Mouse (Mus musculus): ENCODE measurements around the gene Acin1. TPM values are rescaled to one million over a fixed set of nuclear protein-coding genes. Genes with fewer than 3 reads are reported as not detected.
"Not testable (repeated sequence)": the region's sequence is repeated elsewhere in the genome, so short reads cannot be mapped to it uniquely, and the experiment has no call there.

Gene Acin1
- polyA plus RNA-seq, 1 experiment = 107 TPM

DNA sequence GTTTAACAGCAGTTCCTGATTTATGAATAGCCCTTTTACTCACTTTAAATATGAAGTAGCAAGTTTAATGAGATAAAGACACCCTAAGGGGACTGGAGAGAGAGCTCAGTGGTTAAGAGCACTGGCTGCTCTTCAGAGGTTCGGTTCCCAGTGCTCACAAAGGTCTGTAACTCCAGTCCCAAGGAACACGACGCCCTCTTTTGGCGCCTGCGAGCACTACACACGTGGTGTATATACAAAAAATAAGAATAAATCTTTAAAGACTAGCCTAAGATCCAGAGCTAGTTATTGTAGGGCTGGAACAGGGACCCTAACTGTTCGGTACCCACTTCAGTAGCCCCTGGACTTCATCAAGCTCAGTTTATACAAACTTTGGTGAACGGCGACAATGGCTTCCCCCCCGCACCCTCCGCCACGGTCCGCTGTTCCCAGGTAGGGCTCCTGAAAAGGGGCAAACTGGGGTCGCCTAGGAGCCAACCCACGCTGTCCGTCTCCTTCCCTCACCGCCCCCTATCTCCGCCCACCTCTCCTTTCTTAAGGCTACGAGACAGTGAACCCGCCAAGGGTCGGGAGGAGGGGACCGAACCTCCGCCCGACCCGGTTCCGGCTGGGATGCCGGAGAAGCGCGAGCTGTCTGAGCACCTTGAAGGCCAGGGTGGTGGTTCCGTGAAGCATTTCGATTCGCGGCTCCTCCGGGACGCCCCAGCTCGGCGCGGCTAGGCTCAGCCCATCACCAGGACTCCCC, 69.4 kb downstream of the Acin1 start:
- H3K36me3 ChIP-seq (ENCODE audit: control insufficient read depth, insufficient read depth) = peaks cover 30% of the 10 kb centered on the region
- peaks cover 33% of the 10 kb centered on the region for H3K79me2 ChIP-seq (ENCODE audit: control insufficient read depth, insufficient read depth)
- no peaks in the 10 kb centered on the region for H3K27me3 ChIP-seq (ENCODE audit: control insufficient read depth, insufficient read depth, insufficient read length)
- TF ChIP-seq MYOG (IDR thresholded peaks at IDR 0.05; ENCODE audit: control insufficient read depth, extremely low read depth, insufficient read length) = no peak
- TF ChIP-seq FOSL1 (IDR thresholded peaks at IDR 0.05; ENCODE audit: insufficient read depth, low read length, poor library complexity, severe bottlenecking) = no peak
- TF ChIP-seq USF1 (IDR thresholded peaks at IDR 0.05; ENCODE audit: low read depth) = no peak
- no peak for TF ChIP-seq MAX (IDR thresholded peaks at IDR 0.05)
- no peak for TF ChIP-seq CTCF (IDR thresholded peaks at IDR 0.05; ENCODE audit: control insufficient read depth, insufficient read depth, insufficient read length)
- no peak for TF ChIP-seq CEBPB (IDR thresholded peaks at IDR 0.05; ENCODE audit: low read depth)
- TF ChIP-seq MYOD1 (IDR thresholded peaks at IDR 0.05; ENCODE audit: control insufficient read depth, insufficient read length, low read depth) = no peak
- H3K79me3 ChIP-seq (ENCODE audit: low read depth) = peaks cover 22% of the 10 kb centered on the region
- peak overlapping the region; percentile 77 for H3ac ChIP-seq (ENCODE audit: control insufficient read depth, insufficient read length, low read depth)
- peak overlapping the region; percentile 53 for H3K4me3 ChIP-seq (ENCODE audit: insufficient read depth, poor library complexity, severe bottlenecking)

DNA sequence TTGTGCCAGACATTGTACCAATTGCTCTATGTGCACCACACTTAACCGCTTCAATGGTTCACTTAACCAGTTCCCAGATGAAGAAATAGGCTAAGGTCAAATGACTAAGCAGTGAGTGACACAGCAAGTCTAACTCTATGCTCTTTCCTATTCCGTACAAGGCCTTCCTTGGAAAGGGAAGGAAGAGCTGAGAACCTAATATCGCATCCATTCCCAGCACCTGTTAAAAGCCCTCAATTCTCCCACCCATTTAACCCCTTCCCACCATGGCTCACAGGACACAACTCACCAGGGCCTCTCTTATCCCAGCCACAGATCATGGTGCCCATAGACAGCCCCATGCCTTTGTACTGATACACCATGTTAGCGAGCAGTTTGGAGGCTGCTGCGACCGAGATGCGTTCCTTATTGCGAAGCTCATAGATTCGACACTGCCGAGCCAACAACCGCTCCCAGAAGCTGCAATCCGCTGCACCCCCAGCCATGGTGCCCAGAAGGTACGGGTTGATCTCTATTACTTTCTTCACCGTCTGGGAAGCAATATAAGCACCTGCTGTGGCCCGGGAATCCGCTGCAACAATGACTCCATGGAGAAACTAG, 70.4 kb downstream of the Acin1 start:
- Histone ChIP-seq H3K79me2 (ENCODE audit: control insufficient read depth, insufficient read depth) (peaks cover 33% of the 10 kb centered on the region), H3K27me3 (ENCODE audit: control insufficient read depth, insufficient read depth, insufficient read length) (no peaks in the 10 kb centered on the region), H3ac (ENCODE audit: control insufficient read depth, insufficient read length, low read depth) (no peak overlapping the region), H3K4me3 (ENCODE audit: insufficient read depth, poor library complexity, severe bottlenecking) (no peak overlapping the region), H3K79me3 (ENCODE audit: low read depth) (peaks cover 22% of the 10 kb centered on the region), H3K36me3 (ENCODE audit: control insufficient read depth, insufficient read depth) (peaks cover 39% of the 10 kb centered on the region)
- TF ChIP-seq FOSL1 (IDR thresholded peaks at IDR 0.05; ENCODE audit: insufficient read depth, low read length, poor library complexity, severe bottlenecking) (no peak), CTCF (IDR thresholded peaks at IDR 0.05; ENCODE audit: control insufficient read depth, insufficient read depth, insufficient read length) (no peak), MYOG (IDR thresholded peaks at IDR 0.05; ENCODE audit: control insufficient read depth, extremely low read depth, insufficient read length) (no peak), MAX (IDR thresholded peaks at IDR 0.05) (no peak), MYOD1 (IDR thresholded peaks at IDR 0.05; ENCODE audit: control insufficient read depth, insufficient read length, low read depth) (no peak), USF1 (IDR thresholded peaks at IDR 0.05; ENCODE audit: low read depth) (no peak), CEBPB (IDR thresholded peaks at IDR 0.05; ENCODE audit: low read depth) (no peak)

DNA sequence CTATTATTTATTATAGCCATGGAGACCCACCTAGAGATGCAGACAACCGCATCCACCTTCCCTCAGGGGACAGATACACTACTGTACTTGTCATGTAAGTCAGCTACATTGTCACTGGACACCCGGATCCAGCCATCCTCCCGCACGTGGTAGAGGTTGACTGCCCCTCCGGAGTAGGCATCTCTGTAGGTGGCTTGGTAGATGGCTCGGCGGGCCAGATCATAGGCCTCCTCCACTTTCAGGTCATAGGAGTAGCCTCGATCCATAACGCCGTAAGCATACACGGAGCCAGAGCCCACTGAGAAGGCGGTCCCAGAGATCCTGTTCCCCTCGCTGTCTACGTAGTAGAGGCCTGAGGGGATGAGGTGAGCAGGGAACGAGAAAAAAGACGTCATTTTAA, 72.6 kb downstream of the Acin1 start:
- Histone ChIP-seq H3K79me2 (ENCODE audit: control insufficient read depth, insufficient read depth) (peaks cover 33% of the 10 kb centered on the region), H3K79me3 (ENCODE audit: low read depth) (peaks cover 22% of the 10 kb centered on the region), H3K36me3 (ENCODE audit: control insufficient read depth, insufficient read depth) (peaks cover 46% of the 10 kb centered on the region)
- not testable (repeated sequence) for H3ac ChIP-seq (ENCODE audit: control insufficient read depth, insufficient read length, low read depth); H3K27me3 ChIP-seq (ENCODE audit: control insufficient read depth, insufficient read depth, insufficient read length); H3K4me3 ChIP-seq (ENCODE audit: insufficient read depth, poor library complexity, severe bottlenecking)

DNA sequence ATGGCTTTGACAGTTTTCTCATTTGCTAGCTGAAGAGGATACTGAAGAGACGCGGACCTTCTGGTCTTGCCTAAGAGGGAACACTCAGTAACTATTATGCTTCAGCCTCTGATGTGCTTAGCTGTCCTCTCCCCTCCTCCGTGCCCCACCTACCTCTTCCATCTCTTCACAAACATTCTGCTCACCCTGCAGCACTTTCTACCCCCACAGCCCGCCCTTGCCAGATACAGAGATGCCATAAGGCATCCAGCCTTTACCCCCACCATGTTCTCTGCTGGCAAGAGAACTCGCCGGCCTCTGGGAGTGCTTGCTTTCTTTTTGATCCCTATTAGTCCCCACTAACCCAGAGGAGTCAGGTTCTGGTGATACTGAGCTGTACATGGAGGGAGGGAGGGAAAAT, 76.1 kb downstream of the Acin1 start:
- Histone ChIP-seq H3K36me3 (ENCODE audit: control insufficient read depth, insufficient read depth) (peaks cover 40% of the 10 kb centered on the region), H3K4me3 (ENCODE audit: insufficient read depth, poor library complexity, severe bottlenecking) (no peak overlapping the region), H3ac (ENCODE audit: control insufficient read depth, insufficient read length, low read depth) (no peak overlapping the region), H3K79me2 (ENCODE audit: control insufficient read depth, insufficient read depth) (peaks cover 13% of the 10 kb centered on the region), H3K79me3 (ENCODE audit: low read depth) (peaks cover 10% of the 10 kb centered on the region), H3K27me3 (ENCODE audit: control insufficient read depth, insufficient read depth, insufficient read length) (no peaks in the 10 kb centered on the region)
- TF ChIP-seq MAX (IDR thresholded peaks at IDR 0.05) = no peak
- TF ChIP-seq CEBPB (IDR thresholded peaks at IDR 0.05; ENCODE audit: low read depth) = no peak
- no peak for TF ChIP-seq CTCF (IDR thresholded peaks at IDR 0.05; ENCODE audit: control insufficient read depth, insufficient read depth, insufficient read length)
- no peak for TF ChIP-seq FOSL1 (IDR thresholded peaks at IDR 0.05; ENCODE audit: insufficient read depth, low read length, poor library complexity, severe bottlenecking)
- no peak for TF ChIP-seq USF1 (IDR thresholded peaks at IDR 0.05; ENCODE audit: low read depth)
- TF ChIP-seq MYOG (IDR thresholded peaks at IDR 0.05; ENCODE audit: control insufficient read depth, extremely low read depth, insufficient read length) = no peak
- no peak for TF ChIP-seq MYOD1 (IDR thresholded peaks at IDR 0.05; ENCODE audit: control insufficient read depth, insufficient read length, low read depth)

GRCm38 (mm10) chr14:54609962-54610361, 76.8 kb downstream of the Acin1 start:
- H3K79me3 ChIP-seq (ENCODE audit: low read depth) = peaks cover 4% of the 10 kb centered on the region
- H3K36me3 ChIP-seq (ENCODE audit: control insufficient read depth, insufficient read depth) = peaks cover 34% of the 10 kb centered on the region
- H3ac ChIP-seq (ENCODE audit: control insufficient read depth, insufficient read length, low read depth) = no peak overlapping the region
- H3K79me2 ChIP-seq (ENCODE audit: control insufficient read depth, insufficient read depth) = peaks cover 6% of the 10 kb centered on the region
- H3K4me3 ChIP-seq (ENCODE audit: insufficient read depth, poor library complexity, severe bottlenecking) = no peak overlapping the region
- H3K27me3 ChIP-seq (ENCODE audit: control insufficient read depth, insufficient read depth, insufficient read length) = no peaks in the 10 kb centered on the region
- TF ChIP-seq MAX (IDR thresholded peaks at IDR 0.05) = no peak
- TF ChIP-seq FOSL1 (IDR thresholded peaks at IDR 0.05; ENCODE audit: insufficient read depth, low read length, poor library complexity, severe bottlenecking) = no peak
- TF ChIP-seq CEBPB (IDR thresholded peaks at IDR 0.05; ENCODE audit: low read depth) = no peak
- TF ChIP-seq USF1 (IDR thresholded peaks at IDR 0.05; ENCODE audit: low read depth) = no peak
- TF ChIP-seq CTCF (IDR thresholded peaks at IDR 0.05; ENCODE audit: control insufficient read depth, insufficient read depth, insufficient read length) = no peak
- TF ChIP-seq MYOD1 (IDR thresholded peaks at IDR 0.05; ENCODE audit: control insufficient read depth, insufficient read length, low read depth) = no peak
- TF ChIP-seq MYOG (IDR thresholded peaks at IDR 0.05; ENCODE audit: control insufficient read depth, extremely low read depth, insufficient read length) = no peak

All from C2C12 (cell line).